Mouse (Mus musculus): Measurements from ENCODE around the gene Fbxo41. TPM values are rescaled to one million over a fixed set of nuclear protein-coding genes. Genes with fewer than 3 reads are reported as not detected.

Gene Fbxo41
- polyA plus RNA-seq (2015; fragmentation: Nextera tagmentation; extraction: Ambion mirVana) = 0.29 and 0.30 TPM in 2 replicates

- WGBS = 1% methylated on average over 18 of the region's 22 CpGs
- no peak within 1 kb of the TSS for H3K27ac ChIP-seq
- H3K4me3 ChIP-seq = peak within 1 kb of the TSS; percentile 56
- ATAC-seq (ENCODE audit: insufficient number of reproducible peaks, low FRiP score, low TSS enrichment, low read depth) = no peak
- no peaks in the 10 kb centered on the region for H3K9me3 ChIP-seq
- H3K4me2 ChIP-seq = peak within 1 kb of the TSS; percentile 96
- no peaks in the 10 kb centered on the region for H3K36me3 ChIP-seq
- H3K27me3 ChIP-seq = peaks cover 48% of the 10 kb centered on the region
- peak within 1 kb of the TSS; percentile 27; the same call in 1 of the 2 replicates for H3K9ac ChIP-seq
- H3K4me1 ChIP-seq = peaks cover 17% of the 10 kb centered on the region
These were observed at the start of gene Fbxo41 for GRCm38 (mm10) chr6:85502911-85503250. TSS of gene Fbxo41 (minus strand) at chr6:85502994.

DNA sequence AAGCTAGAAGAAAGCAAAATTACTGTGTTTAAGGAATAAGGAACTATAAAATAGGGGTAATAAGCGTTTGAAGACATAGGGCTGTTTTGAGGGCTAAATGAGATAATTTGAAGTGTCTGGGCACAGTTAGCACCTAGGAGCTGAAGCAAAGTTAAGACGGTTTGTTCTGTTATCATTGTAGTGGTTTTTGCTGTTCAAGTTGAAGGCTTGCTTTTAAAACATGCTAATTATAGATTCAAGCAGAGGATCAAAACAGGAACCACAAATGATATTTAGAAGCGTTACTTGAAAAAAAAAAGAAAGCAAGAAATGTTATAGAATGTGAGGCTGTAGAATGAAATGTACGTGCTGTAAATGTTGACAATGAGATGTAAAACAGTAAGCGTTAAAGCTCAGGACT, 44.8 kb upstream of the Fbxo41 start:
- no peak for ATAC-seq (ENCODE audit: insufficient number of reproducible peaks, low FRiP score, low TSS enrichment, low read depth)
- no peaks in the 10 kb centered on the region for H3K4me1 ChIP-seq
- no peak overlapping the region for H3K9ac ChIP-seq
- WGBS = 75% methylated on average over 5 of the region's 5 CpGs
- H3K9me3 ChIP-seq = no peaks in the 10 kb centered on the region
- no peak overlapping the region for H3K27ac ChIP-seq
- no peak overlapping the region for H3K4me2 ChIP-seq
- H3K27me3 ChIP-seq = no peaks in the 10 kb centered on the region
- H3K4me3 ChIP-seq = no peak overlapping the region
- no peaks in the 10 kb centered on the region for H3K36me3 ChIP-seq

GRCm38 (mm10) chr6:85544251-85544881, 41.6 kb upstream of the Fbxo41 start:
- ATAC-seq (ENCODE audit: insufficient number of reproducible peaks, low FRiP score, low TSS enrichment, low read depth) = no peak
- no peak overlapping the region for H3K27ac ChIP-seq
- H3K36me3 ChIP-seq = no peaks in the 10 kb centered on the region
- no peaks in the 10 kb centered on the region for H3K4me1 ChIP-seq
- no peak overlapping the region for H3K9ac ChIP-seq
- WGBS = 47% methylated on average over 13 of the region's 13 CpGs
- no peak overlapping the region for H3K4me3 ChIP-seq
- H3K4me2 ChIP-seq = no peak overlapping the region
- no peaks in the 10 kb centered on the region for H3K27me3 ChIP-seq
- H3K9me3 ChIP-seq = no peaks in the 10 kb centered on the region

DNA sequence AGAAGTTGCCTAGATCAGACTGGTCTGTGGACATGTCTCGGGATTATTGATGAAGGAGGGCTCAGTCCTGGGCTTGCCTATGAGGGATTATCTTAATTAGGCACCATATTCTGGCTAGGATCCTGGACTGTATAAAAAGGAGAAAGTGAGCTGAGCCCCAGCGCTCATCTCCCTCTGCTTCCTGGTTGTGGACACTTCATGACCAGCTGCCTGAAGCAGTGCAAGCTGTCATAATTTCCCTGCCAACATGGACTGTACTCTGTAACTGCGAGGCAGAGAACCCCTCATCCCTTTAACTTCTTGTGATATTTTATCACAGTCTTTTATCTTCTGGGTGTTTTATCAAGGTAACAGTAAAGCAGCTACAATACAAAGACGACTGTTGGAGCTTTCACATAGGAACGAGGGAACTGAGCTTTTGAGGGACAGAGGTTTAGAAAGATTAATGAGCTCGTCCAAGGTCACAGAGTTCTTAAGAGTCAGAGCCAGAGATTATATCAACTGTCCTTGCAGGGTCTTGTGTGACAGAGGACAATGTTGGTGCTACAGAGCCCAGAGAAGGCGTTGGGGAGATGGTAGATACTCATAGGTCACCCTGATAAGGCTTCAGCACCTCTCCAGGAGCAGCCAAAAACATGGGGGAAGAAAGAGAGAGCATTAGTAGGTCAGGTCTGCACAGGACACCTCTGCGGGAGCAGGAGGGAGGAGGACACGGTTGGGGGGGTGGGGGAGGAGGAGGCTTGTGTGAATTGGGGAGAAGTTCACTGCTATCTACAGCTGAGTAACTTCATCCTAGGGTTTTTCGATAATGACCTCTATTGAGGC, 40.8 kb upstream of the Fbxo41 start:
- Histone ChIP-seq H3K9ac (no peak overlapping the region), H3K36me3 (no peaks in the 10 kb centered on the region), H3K4me2 (no peak overlapping the region), H3K27me3 (no peaks in the 10 kb centered on the region), H3K4me3 (no peak overlapping the region), H3K9me3 (no peaks in the 10 kb centered on the region), H3K4me1 (no peaks in the 10 kb centered on the region), H3K27ac (no peak overlapping the region)
- no peak for ATAC-seq (ENCODE audit: insufficient number of reproducible peaks, low FRiP score, low TSS enrichment, low read depth)
- 75% methylated on average over 10 of the region's 10 CpGs for whole genome bisulfite sequencing

- WGBS = 51% methylated on average over 2 of the region's 2 CpGs
- Histone ChIP-seq H3K4me3 (no peak overlapping the region), H3K27ac (no peak overlapping the region), H3K27me3 (peaks cover 16% of the 10 kb centered on the region; the same call in 1 of the 2 replicates), H3K9ac (no peak overlapping the region), H3K4me2 (no peak overlapping the region), H3K4me1 (no peaks in the 10 kb centered on the region), H3K9me3 (no peaks in the 10 kb centered on the region), H3K36me3 (no peaks in the 10 kb centered on the region)
- ATAC-seq (ENCODE audit: insufficient number of reproducible peaks, low FRiP score, low TSS enrichment, low read depth) = no peak
These were observed 20.0 kb upstream of the Fbxo41 start for GRCm38 (mm10) chr6:85522825-85523224.

GRCm38 (mm10) chr6:85522026-85522425, 19.2 kb upstream of the Fbxo41 start:
- no peak overlapping the region for H3K9ac ChIP-seq
- H3K4me2 ChIP-seq = no peak overlapping the region
- no peak for ATAC-seq (ENCODE audit: insufficient number of reproducible peaks, low FRiP score, low TSS enrichment, low read depth)
- H3K9me3 ChIP-seq = no peaks in the 10 kb centered on the region
- H3K4me1 ChIP-seq = no peaks in the 10 kb centered on the region
- no peaks in the 10 kb centered on the region for H3K36me3 ChIP-seq
- H3K27ac ChIP-seq = no peak overlapping the region
- 85% methylated on average over 5 of the region's 5 CpGs for whole genome bisulfite sequencing
- no peak overlapping the region for H3K4me3 ChIP-seq
- H3K27me3 ChIP-seq = peaks cover 20% of the 10 kb centered on the region

GRCm38 (mm10) chr6:85518091-85518693, 15.4 kb upstream of the Fbxo41 start:
- ATAC-seq (ENCODE audit: insufficient number of reproducible peaks, low FRiP score, low TSS enrichment, low read depth) = no peak
- no peaks in the 10 kb centered on the region for H3K9me3 ChIP-seq
- peaks cover 57% of the 10 kb centered on the region for H3K27me3 ChIP-seq

DNA sequence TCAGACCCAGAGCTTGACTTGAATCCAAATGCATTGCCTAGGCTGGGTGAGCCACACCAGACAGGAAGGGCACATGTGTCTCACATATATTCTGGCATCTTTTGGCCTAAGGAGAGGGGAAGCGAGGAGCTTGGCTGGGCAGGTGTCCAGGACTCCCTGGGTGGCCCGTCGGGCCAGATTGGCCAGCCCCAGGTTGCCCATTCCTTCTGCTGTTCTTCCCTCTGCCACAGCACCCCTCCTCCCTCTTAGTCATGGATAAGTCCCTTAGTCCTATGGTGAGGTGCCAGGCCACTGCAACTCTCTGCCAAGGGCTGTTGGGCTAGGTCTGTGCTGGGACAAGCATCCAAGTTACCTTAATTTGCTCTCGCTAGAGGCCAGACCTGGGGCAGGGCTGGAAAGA, 13.1 kb upstream of the Fbxo41 start:
- no peak overlapping the region for H3K9ac ChIP-seq
- no peaks in the 10 kb centered on the region for H3K36me3 ChIP-seq
- 69% methylated on average over 4 of the region's 4 CpGs for WGBS
- ATAC-seq (ENCODE audit: insufficient number of reproducible peaks, low FRiP score, low TSS enrichment, low read depth) = no peak
- no peak overlapping the region for H3K4me2 ChIP-seq
- peaks cover 77% of the 10 kb centered on the region for H3K27me3 ChIP-seq
- no peaks in the 10 kb centered on the region for H3K9me3 ChIP-seq
- H3K4me3 ChIP-seq = no peak overlapping the region
- H3K4me1 ChIP-seq = peaks cover 29% of the 10 kb centered on the region
- no peak overlapping the region for H3K27ac ChIP-seq

More at GRCm38 (mm10) chr6:85518091-85518693, 15.4 kb upstream of the Fbxo41 start:
- H3K4me3 ChIP-seq = no peak overlapping the region
- no peak overlapping the region for H3K4me2 ChIP-seq
- H3K36me3 ChIP-seq = no peaks in the 10 kb centered on the region
- H3K27ac ChIP-seq = no peak overlapping the region
- 62% methylated on average over 5 of the region's 5 CpGs for WGBS
- peaks cover 7% of the 10 kb centered on the region for H3K4me1 ChIP-seq
- H3K9ac ChIP-seq = no peak overlapping the region

GRCm38 (mm10) chr6:85513531-85513910, 10.7 kb upstream of the Fbxo41 start, which contains the start of gene Egr4:
TSS of gene Egr4 (minus strand) at chr6:85513589.
- H3K27ac ChIP-seq = no peak within 1 kb of the TSS
- H3K4me2 ChIP-seq = peak within 1 kb of the TSS; percentile 86
- H3K27me3 ChIP-seq = peaks cover 94% of the 10 kb centered on the region
- H3K36me3 ChIP-seq = no peaks in the 10 kb centered on the region
- H3K4me1 ChIP-seq = peaks cover 29% of the 10 kb centered on the region
- ATAC-seq (ENCODE audit: insufficient number of reproducible peaks, low FRiP score, low TSS enrichment, low read depth) = no peak
- H3K9me3 ChIP-seq = no peaks in the 10 kb centered on the region
- H3K9ac ChIP-seq = no peak within 1 kb of the TSS
- 2% methylated on average over 37 of the region's 38 CpGs for WGBS
- peak within 1 kb of the TSS; percentile 43 for H3K4me3 ChIP-seq

DNA sequence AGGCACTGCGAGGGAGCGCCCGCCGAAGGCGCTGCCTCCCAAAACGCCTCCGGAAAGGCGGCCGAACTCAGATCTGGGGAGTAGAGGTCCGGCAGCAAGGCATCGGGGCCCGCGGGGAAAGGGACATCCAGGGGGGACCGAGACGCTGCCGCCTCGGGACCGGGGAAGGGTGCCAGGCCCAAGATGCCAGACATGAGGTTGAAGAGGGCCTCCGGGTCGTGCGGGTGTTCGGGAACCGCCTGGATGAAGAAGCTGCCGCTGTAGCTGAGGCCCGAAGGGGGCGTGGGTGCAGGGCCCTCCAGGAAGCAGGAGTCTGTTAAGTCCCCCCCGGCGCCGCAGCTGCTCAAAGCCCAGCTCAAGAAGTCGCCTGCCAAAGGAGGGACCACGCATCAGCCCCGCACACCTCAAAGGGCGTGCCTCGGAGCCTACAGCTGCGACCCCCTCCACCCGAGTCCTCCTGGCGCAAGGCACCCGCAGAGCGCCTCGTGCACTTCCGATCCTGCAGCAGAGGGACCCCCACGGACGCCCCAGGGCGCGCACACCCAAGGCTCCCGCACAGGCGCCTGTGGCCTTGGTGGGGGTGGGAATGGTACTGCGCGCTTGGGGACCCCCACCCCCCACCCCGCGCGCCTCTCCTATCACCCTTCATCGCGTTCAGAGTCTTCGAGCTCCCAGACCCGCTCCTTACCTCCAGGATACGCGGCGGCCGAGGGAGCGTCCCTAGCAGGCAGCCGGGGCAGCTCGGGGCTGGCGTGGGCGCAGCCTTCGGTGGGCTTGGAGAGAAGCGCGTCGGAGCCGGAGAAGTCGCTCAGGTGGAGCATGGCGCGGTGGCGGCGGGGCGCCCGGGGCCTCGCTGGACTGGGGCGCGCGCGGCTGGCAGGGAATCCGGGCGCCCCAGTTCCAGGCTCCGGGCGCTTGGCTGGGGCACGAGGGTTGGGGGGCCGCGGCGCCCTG, 10.1 kb upstream of the Fbxo41 start:
- Histone ChIP-seq H3K27me3 (peaks cover 92% of the 10 kb centered on the region), H3K4me1 (peaks cover 29% of the 10 kb centered on the region), H3K9ac (no peak overlapping the region), H3K9me3 (no peaks in the 10 kb centered on the region), H3K4me2 (peak overlapping the region; percentile 86), H3K27ac (no peak overlapping the region), H3K36me3 (no peaks in the 10 kb centered on the region), H3K4me3 (peak overlapping the region; percentile 43)
- no peak for ATAC-seq (ENCODE audit: insufficient number of reproducible peaks, low FRiP score, low TSS enrichment, low read depth)
- 1% methylated on average over 77 of the region's 90 CpGs for WGBS

DNA sequence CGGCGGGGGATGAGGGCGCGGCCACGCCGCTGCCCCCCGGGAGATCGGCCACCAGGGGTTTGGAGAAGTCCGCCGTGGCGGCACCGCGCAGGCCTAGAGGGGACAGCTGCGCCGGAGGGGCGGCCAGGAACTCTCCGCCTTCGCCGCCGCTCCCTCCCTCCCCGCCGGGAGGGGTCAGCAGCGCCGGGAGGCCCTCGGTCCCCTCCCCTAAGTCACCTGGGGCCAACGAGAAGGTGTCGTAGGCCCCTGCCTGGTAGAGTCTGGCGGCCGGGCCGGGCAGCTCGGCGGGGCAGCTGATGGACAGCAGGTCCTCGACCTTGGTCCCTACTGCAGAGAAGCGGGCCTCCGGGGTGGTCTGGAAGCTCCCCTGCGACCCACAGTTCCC, 9.3 kb upstream of the Fbxo41 start:
- H3K36me3 ChIP-seq = no peaks in the 10 kb centered on the region
- H3K27ac ChIP-seq = no peak overlapping the region
- H3K27me3 ChIP-seq = peaks cover 93% of the 10 kb centered on the region
- 0 out of 2 replicates have a peak, but pooled peaks have one; percentile 30 for ATAC-seq (ENCODE audit: insufficient number of reproducible peaks, low FRiP score, low TSS enrichment, low read depth)
- H3K9ac ChIP-seq = no peak overlapping the region
- peak overlapping the region; percentile 43 for H3K4me3 ChIP-seq
- no peaks in the 10 kb centered on the region for H3K9me3 ChIP-seq
- peaks cover 29% of the 10 kb centered on the region for H3K4me1 ChIP-seq
- 0% methylated on average over 23 of the region's 36 CpGs for WGBS
- peak overlapping the region; percentile 86 for H3K4me2 ChIP-seq

Measured in limb, embryonic 15.5 days (tissue).